8 mouse cellular contexts compared by ENCODE assay signal in the genomic region with DNA sequence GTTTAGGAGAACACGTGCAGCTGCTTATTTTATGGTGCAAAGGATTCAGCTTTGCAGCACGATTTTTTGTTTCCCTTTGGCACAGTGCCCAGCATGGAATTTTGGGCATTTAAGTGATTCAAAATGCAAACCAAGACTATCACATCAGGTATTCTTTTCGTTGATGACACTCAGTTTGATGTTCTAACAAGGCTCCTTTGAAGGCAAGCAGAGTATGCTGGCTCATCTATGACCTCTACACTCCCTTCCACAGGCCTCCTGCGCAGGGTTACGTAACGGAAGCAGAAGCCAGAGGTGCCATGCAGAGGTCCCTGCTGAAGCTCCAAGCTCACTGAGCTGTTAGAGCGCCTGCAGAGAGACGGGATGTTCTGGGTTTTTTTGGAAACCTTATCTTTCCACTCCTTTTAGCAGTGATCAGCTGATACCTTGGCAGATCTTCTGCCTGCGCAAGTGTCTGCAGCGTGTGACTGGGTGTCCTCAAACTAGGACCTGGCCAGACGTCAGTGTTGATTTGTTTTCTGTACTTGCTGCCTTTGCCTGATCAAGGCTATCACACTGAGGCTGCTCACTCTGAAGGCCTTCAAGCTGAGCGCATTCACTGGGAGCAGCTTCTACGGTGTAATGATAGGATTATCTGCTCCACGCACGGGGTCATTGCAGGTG. TPM values are rescaled to one million over a fixed set of nuclear protein-coding genes. Genes with fewer than 3 reads are reported as not detected.
DNase-seq lines count a peak whose midpoint lies in the region; ATAC-seq and TF ChIP-seq lines count a peak whose summit lies in the region.

No protein-coding gene starts in this region.

- 0 out of 2 replicates have a peak, but pooled peaks cover 3% of the 10 kb centered on the region for H3K36me3 ChIP-seq in embryonic facial prominence, embryonic 12.5 days
- peaks cover 9% of the 10 kb centered on the region; the same call in 1 of the 2 replicates for H3K36me3 ChIP-seq in embryonic facial prominence, embryonic 10.5 days (replicated peaks)
- peaks cover 2 to 10% of the 10 kb centered on the region in 2 experiments for H3K36me3 ChIP-seq in CH12.LX (replicated peaks in 1 of 2; ENCODE audit: control insufficient read depth in 1 of 2, insufficient read depth in 1 of 2, low read length in 1 of 2)
- no peaks in the 10 kb centered on the region for H3K36me3 ChIP-seq in heart, embryonic 16.5 days (ENCODE audit: control insufficient read depth, insufficient read depth)
- H3K36me3 ChIP-seq in liver, embryonic 12.5 days, result peaks cover 4% of the 10 kb centered on the region; the same call in 1 of the 2 replicates

- H3K4me2 ChIP-seq in embryonic facial prominence, embryonic 12.5 days (replicated peaks), result no peak overlapping the region
- peak overlapping the region; percentile 95; the same call in 1 of the 2 replicates for H3K4me2 ChIP-seq in CH12.LX (ENCODE audit: insufficient read depth, low read depth, poor library complexity, severe bottlenecking)
- H3K4me2 ChIP-seq in heart, embryonic 16.5 days (ENCODE audit: low read depth, low read length), result no peak overlapping the region
- H3K4me2 ChIP-seq in liver, embryonic 12.5 days, result peak overlapping the region; percentile 31

- peaks cover 12% of the 10 kb centered on the region; the same call in 1 of the 2 replicates for H3K4me1 ChIP-seq in embryonic facial prominence, embryonic 12.5 days
- 0 out of 2 replicates have a peak, but pooled peaks cover 3% of the 10 kb centered on the region for H3K4me1 ChIP-seq in embryonic facial prominence, embryonic 10.5 days
- peaks cover 10 to 41% of the 10 kb centered on the region in 2 experiments for H3K4me1 ChIP-seq in CH12.LX (ENCODE audit: control insufficient read depth in 1 of 2, insufficient read depth in 2 of 2)
- peaks cover 14% of the 10 kb centered on the region for H3K4me1 ChIP-seq in heart, embryonic 16.5 days (ENCODE audit: control insufficient read depth, insufficient read depth, low read length)
- H3K4me1 ChIP-seq in liver, embryonic 12.5 days, result peaks cover 93% of the 10 kb centered on the region

- TF ChIP-seq EP300 in CH12.LX (IDR thresholded peaks at IDR 0.05; ENCODE audit: low read length), result no peak

- no peaks in the 10 kb centered on the region for H3K9me3 ChIP-seq in embryonic facial prominence, embryonic 12.5 days
- no peaks in the 10 kb centered on the region for H3K9me3 ChIP-seq in embryonic facial prominence, embryonic 10.5 days
- no peaks in the 10 kb centered on the region for H3K9me3 ChIP-seq in CH12.LX (replicated peaks; ENCODE audit: low read length)
- H3K9me3 ChIP-seq in heart, embryonic 16.5 days (replicated peaks; ENCODE audit: control insufficient read depth, low read length), result no peaks in the 10 kb centered on the region
- no peaks in the 10 kb centered on the region for H3K9me3 ChIP-seq in liver, embryonic 12.5 days (replicated peaks)

- TF ChIP-seq RAD21 in CH12.LX (IDR thresholded peaks at IDR 0.05; ENCODE audit: low read depth, low read length), result no peak

- no peaks in the 10 kb centered on the region for H3K79me2 ChIP-seq in CH12.LX (replicated peaks; ENCODE audit: control insufficient read depth, extremely low read depth, insufficient read depth, poor library complexity, severe bottlenecking)

- no peak for ATAC-seq in embryonic facial prominence, embryonic 12.5 days (ENCODE audit: insufficient number of reproducible peaks, insufficient read depth, low FRiP score, low TSS enrichment)
- no peak for ATAC-seq in heart, embryonic 16.5 days (replicated peaks; ENCODE audit: extremely low read depth, insufficient read depth, low FRiP score)
- ATAC-seq in liver, embryonic 12.5 days, result peak; percentile 77

- H3K27ac ChIP-seq in embryonic facial prominence, embryonic 12.5 days, result peak overlapping the region; percentile 12
- no peak overlapping the region for H3K27ac ChIP-seq in embryonic facial prominence, embryonic 10.5 days (replicated peaks)
- peak overlapping the region; percentile 94 for H3K27ac ChIP-seq in CH12.LX (ENCODE audit: insufficient read depth, low read depth)
- peak overlapping the region; percentile 50; the same call in 1 of the 2 replicates for H3K27ac ChIP-seq in heart, embryonic 16.5 days (ENCODE audit: low read length)
- peak overlapping the region; percentile 83 for H3K27ac ChIP-seq in liver, embryonic 12.5 days

- H3K9ac ChIP-seq in embryonic facial prominence, embryonic 12.5 days, result no peak overlapping the region
- peak overlapping the region; percentile 47 for H3K9ac ChIP-seq in CH12.LX (ENCODE audit: insufficient read depth, low read depth)
- no peak overlapping the region for H3K9ac ChIP-seq in heart, embryonic 16.5 days (ENCODE audit: low read length)
- H3K9ac ChIP-seq in liver, embryonic 12.5 days, result peak overlapping the region; percentile 44; the same call in 1 of the 2 replicates

- WGBS in embryonic facial prominence, embryonic 12.5 days, result 73% methylated on average over 15 of the region's 15 CpGs
- WGBS in embryonic facial prominence, embryonic 10.5 days, result 80% methylated on average over 15 of the region's 15 CpGs
- 44% methylated on average over 15 of the region's 15 CpGs for WGBS in heart, embryonic 16.5 days
- 35% methylated on average over 15 of the region's 15 CpGs for WGBS in liver, embryonic 12.5 days (ENCODE audit: insufficient replicate concordance)

- DNase-seq in embryonic facial prominence, embryonic 10.5 days (ENCODE audit: low spot score), result no peak
- no peak for DNase-seq in CH12.LX (ENCODE audit: extremely low read depth)
- DNase-seq in cerebellum, postnatal 25 days, result peak; percentile 33 to 43
- peak; percentile 62 for DNase-seq in testis, postnatal 10 days (ENCODE audit: low spot score)
- DNase-seq in thymus, postnatal 4 days, result no peak

- in situ Hi-C loops in CH12.LX (cut with MboI; ENCODE audit: low pct_ligation_motif_present, low pct_unique_long_range_greater_than_20kb, low sequenced_read_pairs), result no loop called here

- no peak for TF ChIP-seq CTCF in CH12.LX (conservative IDR thresholded peaks at IDR 0.05 in 1 of 2, IDR thresholded peaks at IDR 0.05 in 1 of 2; ENCODE audit: low read depth in 2 of 2, low read length in 2 of 2)

- no peaks in the 10 kb centered on the region for H3K27me3 ChIP-seq in embryonic facial prominence, embryonic 12.5 days
- H3K27me3 ChIP-seq in embryonic facial prominence, embryonic 10.5 days (replicated peaks; ENCODE audit: low read depth, poor library complexity, severe bottlenecking), result no peaks in the 10 kb centered on the region
- H3K27me3 ChIP-seq in CH12.LX (replicated peaks), result no peaks in the 10 kb centered on the region
- H3K27me3 ChIP-seq in heart, embryonic 16.5 days (ENCODE audit: control insufficient read depth, insufficient read depth, low read length), result no peaks in the 10 kb centered on the region
- no peaks in the 10 kb centered on the region for H3K27me3 ChIP-seq in liver, embryonic 12.5 days (replicated peaks)

- no peak for TF ChIP-seq POLR2A in CH12.LX (IDR thresholded peaks at IDR 0.05; ENCODE audit: low read depth, low read length)

- H3K4me3 ChIP-seq in embryonic facial prominence, embryonic 12.5 days, result no peak overlapping the region
- H3K4me3 ChIP-seq in embryonic facial prominence, embryonic 10.5 days, result no peak overlapping the region
- no peak overlapping the region for H3K4me3 ChIP-seq in CH12.LX (replicated peaks in 1 of 3; ENCODE audit: low read depth in 2 of 3, low read length in 2 of 3, poor library complexity in 1 of 3)
- H3K4me3 ChIP-seq in heart, embryonic 16.5 days (ENCODE audit: low read length), result no peak overlapping the region
- H3K4me3 ChIP-seq in liver, embryonic 12.5 days, result no peak overlapping the region

- dilution Hi-C loops in CH12.LX (cut with MboI; ENCODE audit: extremely low pct_ligation_motif_present, extremely low pct_unique_long_range_greater_than_20kb, low sequenced_read_pairs), result no loop called here

TF ChIP-seq in CH12.LX, 34 proteins besides CTCF, POLR2A, EP300 and RAD21:
- no peak for TF ChIP-seq MAX (IDR thresholded peaks at IDR 0.05; ENCODE audit: low read length)
- TF ChIP-seq JUN (IDR thresholded peaks at IDR 0.05; ENCODE audit: insufficient read depth, low read depth, low read length), result no peak
- no peak for TF ChIP-seq ZKSCAN1 (IDR thresholded peaks at IDR 0.05; ENCODE audit: borderline replicate concordance, low read depth, low read length)
- TF ChIP-seq CHD1 (IDR thresholded peaks at IDR 0.05; ENCODE audit: low read depth, low read length), result no peak
- no peak for TF ChIP-seq SMC3 (IDR thresholded peaks at IDR 0.05; ENCODE audit: low read depth, low read length)
- TF ChIP-seq ETS1 (conservative IDR thresholded peaks at IDR 0.05; ENCODE audit: low read depth, low read length), result no peak; the same call in 1 of the 2 replicates
- TF ChIP-seq ZC3H11A (IDR thresholded peaks at IDR 0.05; ENCODE audit: low read depth, low read length), result no peak
- no peak for TF ChIP-seq PAX5 (IDR thresholded peaks at IDR 0.05; ENCODE audit: low read length)
- TF ChIP-seq ELF1 (IDR thresholded peaks at IDR 0.05; ENCODE audit: low read depth, low read length), result no peak
- no peak for TF ChIP-seq MAFK (IDR thresholded peaks at IDR 0.05; ENCODE audit: insufficient replicate concordance, low read length)
- no peak for TF ChIP-seq USF2 (conservative IDR thresholded peaks at IDR 0.05; ENCODE audit: low read depth, low read length)
- no peak for TF ChIP-seq GABPA (IDR thresholded peaks at IDR 0.05; ENCODE audit: insufficient replicate concordance, low read depth, low read length)
- no peak for TF ChIP-seq MXI1 (IDR thresholded peaks at IDR 0.05; ENCODE audit: low read depth, low read length)
TF ChIP-seq in CH12.LX: peak in this region for 0.

RNA-seq across cellular contexts. Expression of gene Shld1, which starts 3.0 kb away (rescaled TPM):
- 14.3 and 17.4 TPM in 2 replicates for polyA plus RNA-seq in embryonic facial prominence, embryonic 12.5 days (2016; fragmentation: Nextera tagmentation; extraction: Ambion mirVana)
- 15.7 and 16.6 TPM in 2 replicates for polyA plus RNA-seq in embryonic facial prominence, embryonic 10.5 days (2016; fragmentation: Nextera tagmentation; extraction: Ambion mirVana)
- 8.6 and 9.3 TPM in 2 replicates for total RNA-seq in CH12.LX (2012; rRNA removed)
- total RNA-seq in CH12.LX (2014; rRNA removed), result 11.6 and 12.6 TPM in 2 replicates
- 5.7 and 7.0 TPM in 2 replicates for polyA plus RNA-seq in CH12.LX (2012; ENCODE audit: insufficient read length, low read depth)
- polyA plus RNA-seq in heart, embryonic 16.5 days (2015; fragmentation: Nextera tagmentation; extraction: Ambion mirVana), result 11.4 and 11.5 TPM in 2 replicates
- polyA plus RNA-seq in liver, embryonic 12.5 days (2016; fragmentation: Nextera tagmentation; extraction: Ambion mirVana), result 9.5 and 11.6 TPM in 2 replicates

Comparison
In these comparisons a context has a peak if more than half of its experiments do, and no peak if none do; other contexts are left out.
1. H3K4me2 ChIP-seq: peak in CH12.LX (single experiment) and liver, embryonic 12.5 days (single experiment); none in embryonic facial prominence, embryonic 12.5 days (single experiment) and heart, embryonic 16.5 days (single experiment).
2. H3K9ac ChIP-seq: peak in CH12.LX (single experiment) and liver, embryonic 12.5 days (single experiment); none in embryonic facial prominence, embryonic 12.5 days (single experiment) and heart, embryonic 16.5 days (single experiment).
3. DNase-seq: peak in cerebellum, postnatal 25 days (2 of 2) and testis, postnatal 10 days (single experiment); none in embryonic facial prominence, embryonic 10.5 days (single experiment), CH12.LX (single experiment) and thymus, postnatal 4 days (single experiment).